Mouse (Mus musculus) CD4-positive, CD25-positive, alpha-beta regulatory T cell (primary cell): Measurements from ENCODE around the gene Ankrd24. TPM values are rescaled to one million over a fixed set of nuclear protein-coding genes. Genes with fewer than 3 reads are reported as not detected.

Experiments used
- polyA plus RNA-seq: library from polyadenylated mRNA; unstranded; fragments of 100-300 nt; shearing (Covaris generic); gene quantifications from one replicate; pipeline ENCODE4 v1.2.1, GENCODE M21; 2017

Ankrd24 gene
- 2.4 TPM for polyA plus RNA-seq

GRCm38 (mm10) chr10:81628390-81628789, at the start of gene Ankrd24:
Gene Ankrd24, plus strand, starts transcription at chr10:81628540.

DNA sequence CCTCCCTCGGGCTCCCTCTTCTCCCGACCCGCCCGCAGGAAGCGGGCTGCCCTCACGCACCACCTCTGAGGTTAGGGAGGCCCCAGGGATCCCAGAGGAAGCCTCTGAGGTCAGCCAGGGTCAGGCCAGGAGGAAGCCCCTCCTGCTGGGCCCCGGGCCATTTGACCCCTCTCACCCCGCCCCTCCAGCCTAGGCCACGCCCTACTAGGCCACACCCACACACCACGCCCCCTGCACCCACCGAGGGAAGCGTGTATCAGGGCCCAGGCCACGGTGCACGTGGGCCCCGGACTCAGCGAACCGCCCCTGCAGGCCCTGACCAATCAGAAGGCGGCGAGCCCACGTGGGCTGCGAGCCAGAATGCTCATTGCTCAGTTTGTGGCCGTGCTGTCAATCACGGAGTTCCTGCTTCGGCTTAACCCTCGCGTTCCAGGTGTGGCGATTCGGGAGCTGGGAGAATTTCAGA, 27.6 kb upstream of the Ankrd24 start, which contains the start of gene Tle6:
Gene Tle6 (minus strand): TSS at position 336 of the 466 bp plus-strand sequence.

GRCm38 (mm10) chr10:81605974-81606751, 22.2 kb upstream of the Ankrd24 start, which contains the start of gene BC025920:
Gene BC025920, plus strand, starts transcription at chr10:81606270.

DNA sequence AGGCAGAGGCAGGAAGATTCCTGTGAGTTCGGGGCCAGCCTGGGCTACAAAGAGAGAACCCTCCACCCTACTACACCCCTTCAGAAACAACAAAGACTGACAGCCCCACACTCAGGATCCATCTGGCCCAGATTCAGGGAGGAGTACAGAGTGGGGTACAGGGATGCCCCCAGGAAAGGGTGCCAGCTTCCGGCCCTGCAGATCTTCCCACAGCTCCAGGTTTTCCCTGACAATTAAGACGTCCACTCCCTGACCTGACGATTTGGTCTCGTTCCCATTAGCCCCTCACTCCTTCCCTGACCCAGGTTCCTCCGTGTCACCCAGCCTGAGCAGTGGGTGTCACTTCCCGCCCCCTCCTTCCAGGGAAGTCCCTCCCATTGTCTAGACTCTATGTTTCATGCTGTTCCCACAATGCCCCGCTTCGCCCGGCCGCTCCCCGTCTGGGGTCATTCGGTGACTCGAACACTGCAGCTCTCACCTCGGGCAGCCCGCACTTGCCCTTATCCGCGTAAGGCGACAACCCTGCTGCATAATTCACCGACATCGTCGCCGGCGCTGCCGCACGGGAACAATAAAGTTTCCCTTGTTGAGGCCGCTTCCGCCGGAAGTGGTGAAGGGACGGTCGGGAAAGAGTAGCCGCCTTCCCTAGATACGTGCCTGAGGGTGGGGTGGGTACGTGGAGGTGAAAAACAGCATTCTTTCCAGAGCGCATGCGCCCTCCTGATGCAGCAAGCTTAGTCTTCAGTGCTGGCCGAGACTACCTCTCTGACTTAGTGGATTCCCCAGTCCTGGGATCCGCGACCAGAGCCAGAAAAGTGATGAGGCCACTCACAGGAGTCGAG, 1.1 kb upstream of the Ankrd24 start, which contains the start of gene Sirt6:
Gene Sirt6 (minus strand): TSS at position 804 of the 842 bp plus-strand sequence.

GRCm38 (mm10) chr10:81648803-81649775, 20.7 kb downstream of the Ankrd24 start, which contains the start of gene Gm10778:
Gene Gm10778, plus strand, starts transcription at chr10:81649059.

Other genes with a start within 250 kb of the Ankrd24 start
- 44.3 TPM for gene Dohh, start 244.1 kb upstream of the Ankrd24 start, polyA plus RNA-seq
- 5.8 TPM for gene Gm48551, start 244.1 kb upstream of the Ankrd24 start, polyA plus RNA-seq
- 0.75 TPM for gene Gm48552, start 239.5 kb upstream of the Ankrd24 start, polyA plus RNA-seq
- gene Smim24, start 235.5 kb upstream of the Ankrd24 start, polyA plus RNA-seq = 6.1 TPM
- 21.0 TPM for gene Nfic, start 172.9 kb upstream of the Ankrd24 start, polyA plus RNA-seq
- 0.20 TPM for gene Celf5, start 145.8 kb upstream of the Ankrd24 start, polyA plus RNA-seq
- gene Ncln, start 132.1 kb upstream of the Ankrd24 start, polyA plus RNA-seq = 164 TPM
- gene S1pr4, start 128.4 kb upstream of the Ankrd24 start, polyA plus RNA-seq = 90.1 TPM
- gene Gna15, start 104.3 kb upstream of the Ankrd24 start, polyA plus RNA-seq = 18.1 TPM
- 17.2 TPM for gene Gna11, start 83.3 kb upstream of the Ankrd24 start, polyA plus RNA-seq
- gene Aes, start 69.1 kb upstream of the Ankrd24 start, polyA plus RNA-seq = 1,254 TPM
- 2.0 TPM for gene Tle2, start 54.0 kb upstream of the Ankrd24 start, polyA plus RNA-seq
- 2.0 TPM for gene Tle6, start 27.5 kb upstream of the Ankrd24 start, polyA plus RNA-seq
- gene BC025920, start 22.3 kb upstream of the Ankrd24 start, polyA plus RNA-seq = 2.8 TPM
- 19.4 TPM for gene Sirt6, start 743 bp upstream of the Ankrd24 start, polyA plus RNA-seq
- 9.1 TPM for gene Gm10778, start 20.5 kb downstream of the Ankrd24 start, polyA plus RNA-seq
- gene Zfp433, start 76.3 kb downstream of the Ankrd24 start, polyA plus RNA-seq = 22.8 TPM
- gene Gm3055, start 142.6 kb downstream of the Ankrd24 start, polyA plus RNA-seq = 5.7 TPM
- 6.3 TPM for gene Gm4767, start 183.6 kb downstream of the Ankrd24 start, polyA plus RNA-seq
- gene Gm32687, start 235.4 kb downstream of the Ankrd24 start, polyA plus RNA-seq = 7.0 TPM